Mouse (Mus musculus) cortical plate, adult 2 months (tissue): ENCODE data around the gene Coro7.

ENCODE experiments used
- CTCF ChIP-seq: fragments of 200-500 bp; IDR thresholded peaks from 2 replicates; pipeline ENCODE4 v1.5.1; 2011; ENCODE audit warnings: mild to moderate bottlenecking, control low read depth, low read length; ENCODE audit not compliant: insufficient read depth; ENCODE audit errors: extremely low read depth
- POLR2A ChIP-seq: fragments of 200-500 bp; IDR thresholded peaks from 2 replicates; pipeline ENCODE4 v1.6.1; 2011; ENCODE audit warnings: mild to moderate bottlenecking, low read length, control low read depth; ENCODE audit not compliant: insufficient read depth; ENCODE audit errors: extremely low read depth

DNA sequence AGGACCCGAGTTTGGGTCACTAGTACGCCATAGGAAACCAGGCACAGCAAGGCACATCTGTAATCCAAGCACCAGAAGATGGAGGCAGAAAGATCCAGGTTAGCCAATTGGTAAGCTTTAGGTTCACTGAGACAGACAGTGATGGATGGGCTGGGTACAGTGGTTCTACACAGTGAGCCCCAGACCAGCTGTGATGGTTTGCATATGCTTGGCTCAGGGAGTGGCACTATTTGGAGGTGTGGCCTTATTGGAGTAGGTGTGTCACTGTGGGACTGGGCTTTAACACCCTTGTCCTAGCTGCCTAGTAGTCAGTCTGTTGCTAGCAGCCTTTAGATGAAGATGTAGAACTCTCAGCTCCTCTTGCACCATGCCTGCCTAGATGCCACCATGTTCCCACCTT is 15.8 kb downstream of the Coro7 start:
- TF ChIP-seq CTCF, result no peak
- no peak for TF ChIP-seq POLR2A
